Mouse (Mus musculus): Measurements from ENCODE around the gene Adsl. TPM values are rescaled to one million over a fixed set of nuclear protein-coding genes. Genes with fewer than 3 reads are reported as not detected.

Gene Adsl
- total RNA-seq, 2 experiments from 2014 or later, result 86.9 to 92.6 TPM

DNA sequence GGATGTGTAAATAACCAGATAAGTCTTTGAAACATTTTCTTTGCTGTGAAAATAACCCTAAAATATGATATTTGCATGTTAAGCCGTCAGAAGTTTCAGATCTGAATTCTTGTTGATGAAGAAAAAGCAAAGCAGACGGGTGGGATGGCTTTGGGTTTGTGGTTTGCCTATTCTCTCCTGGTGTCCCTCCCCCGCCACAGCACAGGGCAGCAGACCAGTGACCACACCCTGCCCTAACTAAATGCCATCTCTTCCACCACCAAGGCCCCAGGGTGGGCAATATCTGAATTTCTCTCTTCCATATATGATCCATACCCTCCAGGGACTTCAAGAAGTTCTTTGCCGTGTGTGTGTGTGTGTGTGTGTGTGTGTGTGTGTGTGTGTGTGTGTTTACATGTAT lies 9.7 kb upstream of the Adsl start:
- intact Hi-C loops (cut with DNase I), result no loop called here
- DNase-seq, result no peak

DNA sequence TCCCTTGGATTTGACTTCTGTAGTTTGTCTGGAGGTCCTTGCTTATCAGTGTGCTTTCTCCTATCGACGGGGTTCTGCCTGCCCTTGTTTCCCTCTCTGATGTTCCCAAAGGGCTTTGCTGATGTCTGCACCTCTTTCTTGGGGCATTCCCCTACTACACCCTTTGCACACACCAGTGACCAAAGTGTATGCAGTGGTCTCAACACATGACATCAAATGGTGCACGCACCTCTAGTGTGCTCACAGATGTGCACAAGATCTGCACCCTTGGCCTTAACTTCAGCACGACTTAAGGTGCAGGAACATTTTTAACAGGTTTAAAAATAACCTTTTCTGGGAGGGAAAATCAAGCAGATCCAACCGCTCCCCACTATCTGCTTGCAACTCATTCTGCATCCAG lies 8.9 kb upstream of the Adsl start:
- no peak for DNase-seq
- intact Hi-C loops (cut with DNase I), result no loop called here

DNA sequence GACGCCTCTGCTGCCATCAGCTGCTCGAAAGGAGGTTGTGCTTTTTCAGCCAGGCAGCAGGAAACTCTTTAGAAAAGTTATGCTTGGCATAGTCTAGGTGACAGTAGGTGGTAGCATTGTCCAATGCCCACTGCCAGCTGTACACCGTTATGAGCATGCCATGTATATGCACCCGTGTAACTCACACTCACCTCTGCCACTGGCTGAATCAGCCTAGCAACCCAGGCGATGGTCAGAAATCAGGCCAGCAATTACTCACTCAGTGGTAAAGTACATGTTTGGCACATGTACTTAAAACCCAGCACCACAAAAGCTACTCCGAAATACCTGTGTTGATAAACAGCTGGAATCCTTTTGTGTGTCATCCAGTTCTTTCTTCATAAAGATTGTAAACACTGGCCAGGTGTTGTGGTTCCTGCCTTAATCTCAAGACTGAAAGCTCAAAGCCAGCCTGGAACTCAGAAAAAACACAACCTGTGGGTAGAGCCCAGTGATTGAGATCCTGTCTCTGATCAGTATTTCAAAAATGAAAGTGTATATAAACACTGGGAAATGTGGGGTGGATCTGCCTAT lies 6.7 kb upstream of the Adsl start:
- no peak for DNase-seq
- intact Hi-C loops (cut with DNase I), result loop anchor here (10.0 kb wide), 1 partner anchor 677 kb away; the partner anchor contains the start of gene Rps19bp1

DNA sequence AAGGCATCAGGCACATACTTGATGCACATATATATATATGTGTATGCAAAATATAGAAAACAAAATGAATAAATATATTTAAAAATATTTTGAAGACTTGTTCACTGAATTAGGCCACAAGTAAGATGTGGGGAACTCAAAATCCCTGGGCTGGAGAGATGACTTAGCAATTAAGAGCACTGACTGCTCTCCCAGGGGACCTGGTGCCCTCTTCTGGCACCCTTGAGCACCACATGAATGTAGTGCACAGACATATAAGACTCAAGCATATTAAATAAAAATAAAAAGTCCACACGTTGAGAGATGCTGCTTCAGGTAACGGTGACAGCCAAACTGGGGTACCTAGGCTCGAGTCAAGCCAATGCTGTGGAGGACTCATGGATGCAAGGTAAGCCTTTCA lies 2.4 kb upstream of the Adsl start:
- no peak for DNase-seq
- intact Hi-C loops (cut with DNase I), result loop anchor here (5.0 to 10.0 kb wide), 2 partner anchors 239 to 681 kb away; partner anchors contain the start of gene Rps19bp1

DNA sequence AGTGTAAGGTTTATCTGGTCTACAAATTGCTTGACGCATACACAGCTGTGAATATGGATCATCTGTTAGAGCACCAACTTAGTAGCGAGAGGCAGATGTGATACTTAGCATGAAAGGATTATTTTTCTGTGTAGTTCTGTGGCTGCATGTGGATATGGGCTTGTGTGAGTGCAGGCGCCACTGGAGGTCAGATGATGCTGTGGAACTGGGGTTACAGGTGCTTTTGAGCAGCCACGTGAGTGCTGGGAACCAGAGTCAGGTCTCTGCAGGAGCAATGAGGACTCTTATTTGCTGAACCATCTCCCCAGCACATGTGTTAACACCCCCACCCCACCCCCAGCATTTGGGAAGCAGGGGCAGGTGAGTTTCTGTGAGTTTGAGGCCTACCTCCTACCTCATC lies 1.1 kb downstream of the Adsl start:
- intact Hi-C loops (cut with DNase I), result loop anchor here (5.0 to 10.0 kb wide), 2 partner anchors 242 to 685 kb away; partner anchors contain the start of gene Rps19bp1

DNA sequence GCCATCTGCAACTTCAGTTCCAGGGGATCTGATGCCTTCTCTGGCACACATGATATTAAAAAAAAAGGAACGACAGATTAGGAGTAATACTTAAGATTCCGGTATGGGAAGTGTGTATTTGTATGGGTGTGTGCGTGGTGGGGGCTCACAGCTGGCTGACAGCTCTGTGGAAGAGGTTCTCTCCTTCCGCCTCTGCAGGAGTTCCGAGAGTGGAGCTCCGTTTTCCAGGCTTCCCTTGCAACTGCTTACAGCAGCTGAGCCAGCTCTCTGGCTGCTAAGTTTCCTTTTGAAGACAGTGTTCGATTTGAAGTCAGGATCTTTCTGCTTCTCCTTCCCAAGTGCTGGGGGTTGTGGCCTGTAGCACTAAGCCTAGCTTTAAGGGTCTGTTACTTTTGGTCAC lies 1.8 kb downstream of the Adsl start:
- intact Hi-C loops (cut with DNase I), result no loop called here
- DNase-seq, result no peak

More for the DNA sequence above, 1.1 kb downstream of the Adsl start:
- DNase-seq, result no peak

DNA sequence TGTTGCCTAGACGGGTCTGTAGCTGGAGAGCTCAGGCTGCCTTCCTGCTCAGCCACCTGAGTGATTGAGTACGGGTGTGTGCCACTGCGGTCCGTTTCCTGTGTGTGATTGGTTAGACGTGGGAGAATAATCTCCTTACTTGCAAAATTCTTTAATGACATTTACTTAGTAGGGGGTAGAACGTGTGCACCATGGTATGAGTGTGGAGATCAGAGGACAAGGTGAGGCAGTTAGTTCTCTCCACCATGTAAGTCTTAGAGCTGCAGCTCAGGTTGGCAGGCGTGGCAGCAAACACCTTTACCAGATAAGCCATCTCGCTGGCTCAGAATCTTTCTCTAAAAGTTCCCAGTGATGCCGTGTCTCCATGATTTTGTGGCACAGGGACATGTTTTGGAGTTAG lies 5.7 kb downstream of the Adsl start:
- no peak for DNase-seq
- intact Hi-C loops (cut with DNase I), result no loop called here

DNA sequence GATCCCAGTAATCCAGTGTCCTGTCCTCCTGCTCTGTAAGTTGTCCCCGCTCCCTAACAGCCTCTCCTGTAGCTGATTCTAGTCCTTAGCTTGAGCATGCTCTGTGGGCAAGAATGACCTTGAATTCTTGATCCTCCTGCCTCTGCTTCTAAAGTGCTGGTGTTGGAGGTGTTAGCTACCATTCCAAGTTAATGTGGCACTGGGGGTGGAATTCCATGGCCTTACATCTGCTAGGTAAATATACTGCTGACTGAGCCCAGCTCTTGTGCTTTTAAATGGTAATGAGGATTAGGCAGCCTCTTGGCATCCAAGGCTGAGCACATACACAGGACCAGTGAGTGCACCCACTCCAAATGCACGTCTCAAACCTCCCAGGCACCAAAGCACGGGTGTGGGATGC lies 6.6 kb downstream of the Adsl start:
- intact Hi-C loops (cut with DNase I), result no loop called here
- no peak for DNase-seq

DNA sequence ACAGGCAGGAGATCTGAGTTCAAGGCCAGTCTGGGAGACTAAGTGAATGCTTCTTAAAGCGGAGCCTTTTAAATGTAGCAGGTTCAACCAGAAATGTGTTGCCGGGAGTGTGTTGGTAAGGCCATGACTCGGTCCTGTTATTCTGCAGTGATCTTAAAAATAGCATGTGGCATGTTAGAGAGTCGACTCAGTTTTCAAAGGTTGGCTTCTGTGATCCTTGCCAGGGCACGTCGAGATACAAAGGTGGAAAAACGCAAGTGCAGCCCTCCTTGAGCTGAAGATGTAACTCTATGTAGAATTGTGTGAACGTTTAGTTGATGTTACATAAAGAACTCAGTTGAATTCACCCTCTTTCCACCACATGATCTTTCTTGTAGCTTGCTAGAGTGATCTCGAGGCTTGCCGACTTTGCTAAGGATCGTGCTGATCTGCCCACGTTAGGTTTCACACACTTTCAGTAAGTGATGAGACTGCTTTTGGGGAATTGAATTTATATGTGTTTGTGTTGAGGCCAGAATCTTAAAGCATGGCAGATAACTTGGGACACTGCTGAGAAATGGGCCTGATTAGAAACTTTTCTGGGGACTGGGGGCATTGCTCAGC lies 7.6 kb downstream of the Adsl start:
- no peak for DNase-seq
- intact Hi-C loops (cut with DNase I), result no loop called here

DNA sequence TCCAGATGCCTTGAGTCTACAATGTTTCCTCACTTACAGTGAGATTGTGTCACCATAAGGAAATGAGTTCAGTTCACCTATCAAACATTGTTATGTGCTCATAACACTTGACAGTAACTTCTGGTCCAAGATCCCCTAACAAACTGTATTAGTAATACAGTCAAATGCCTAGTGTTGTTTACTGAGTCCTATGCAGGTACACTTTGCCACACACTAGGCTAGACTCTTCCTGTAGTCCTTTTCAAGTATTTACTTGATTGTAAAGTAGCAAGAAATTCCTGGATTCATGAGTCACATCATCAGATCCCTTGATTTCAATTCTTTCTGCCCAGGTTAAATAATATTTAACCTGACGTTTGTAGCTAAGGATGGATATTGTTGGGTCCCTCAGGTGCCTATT lies 21.1 kb downstream of the Adsl start:
- no peak for DNase-seq
- intact Hi-C loops (cut with DNase I), result no loop called here

DNA sequence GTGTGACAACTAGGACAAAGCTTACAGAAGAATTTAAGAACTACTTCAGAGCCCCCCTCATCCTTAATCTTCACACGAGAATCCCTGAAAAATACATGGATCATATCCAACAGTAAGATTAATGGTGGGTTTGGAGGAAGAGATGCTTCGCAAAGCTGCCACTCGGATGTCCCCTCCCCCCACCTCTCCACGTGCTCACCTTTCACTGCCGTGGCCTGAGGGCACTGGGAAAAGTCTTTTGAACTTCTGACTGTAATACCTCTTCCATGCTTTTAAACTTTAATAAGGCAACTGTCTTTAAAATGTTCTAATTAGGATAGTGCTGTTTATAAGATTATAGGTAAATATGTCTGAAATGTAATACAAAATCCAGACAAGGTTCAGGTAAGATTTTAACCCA lies 26.0 kb downstream of the Adsl start:
- intact Hi-C loops (cut with DNase I), result no loop called here
- no peak for DNase-seq

DNA sequence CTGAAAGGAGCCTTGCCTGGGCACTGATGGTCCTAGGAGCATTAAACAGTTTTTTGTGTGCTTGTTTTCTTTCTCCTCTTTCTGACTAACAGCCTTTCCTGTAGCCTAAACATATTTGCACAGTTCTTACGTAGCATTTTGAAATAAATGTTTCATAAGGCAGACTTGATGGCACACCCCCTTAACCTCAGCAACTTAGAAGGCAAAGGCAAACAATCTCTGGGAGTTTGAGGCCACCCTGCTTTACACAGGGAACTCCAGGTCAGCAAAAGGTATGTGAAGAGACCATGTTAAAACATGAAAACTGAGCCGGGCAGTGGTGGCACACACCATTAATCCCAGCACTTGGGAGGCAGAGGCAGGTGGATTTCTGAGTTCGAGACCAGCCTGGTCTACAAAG lies 27.4 kb downstream of the Adsl start:
- DNase-seq, result no peak
- intact Hi-C loops (cut with DNase I), result no loop called here

DNA sequence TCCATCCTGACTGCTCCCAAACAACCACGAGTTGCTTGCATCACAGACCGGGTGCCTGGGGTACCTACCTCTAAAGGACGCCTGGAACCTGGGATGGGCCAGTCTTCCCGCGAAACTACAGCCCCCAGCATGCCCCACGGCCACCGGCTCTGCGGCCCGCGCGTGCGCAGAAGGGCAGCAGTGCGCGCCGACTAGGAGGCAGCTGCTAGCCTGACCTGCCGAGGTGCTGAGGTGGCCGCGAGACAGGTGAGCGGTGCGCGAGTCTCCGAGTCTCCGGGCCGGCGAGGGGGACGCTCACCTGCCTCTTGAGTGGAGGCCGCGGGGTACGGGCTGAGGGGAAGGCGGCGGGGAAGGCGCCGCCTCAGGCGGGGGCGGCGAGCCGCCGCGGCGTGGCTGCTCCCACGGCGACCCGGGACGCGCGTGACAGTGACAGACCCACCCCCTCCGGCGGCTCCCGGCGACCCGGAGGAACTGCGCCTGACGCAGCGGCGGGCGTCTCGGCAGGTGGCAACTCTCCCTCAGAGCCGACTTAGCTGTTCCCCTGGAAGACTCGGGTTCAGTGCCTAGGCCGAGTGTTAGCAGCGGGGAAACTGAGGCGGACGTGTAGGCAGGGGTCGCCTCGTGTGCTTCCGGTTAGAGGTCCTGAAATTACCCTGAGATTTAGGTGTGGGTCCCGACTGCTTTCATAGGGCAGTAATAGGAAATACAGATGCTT lies 29.5 kb downstream of the Adsl start, which contains the start of gene Sgsm3:
TSS of gene Sgsm3 (plus strand) at position 146 of the 715 bp plus-strand sequence.
- intact Hi-C loops (cut with DNase I), result no loop called here
- DNase-seq, result peak; percentile 85 to 86

DNA sequence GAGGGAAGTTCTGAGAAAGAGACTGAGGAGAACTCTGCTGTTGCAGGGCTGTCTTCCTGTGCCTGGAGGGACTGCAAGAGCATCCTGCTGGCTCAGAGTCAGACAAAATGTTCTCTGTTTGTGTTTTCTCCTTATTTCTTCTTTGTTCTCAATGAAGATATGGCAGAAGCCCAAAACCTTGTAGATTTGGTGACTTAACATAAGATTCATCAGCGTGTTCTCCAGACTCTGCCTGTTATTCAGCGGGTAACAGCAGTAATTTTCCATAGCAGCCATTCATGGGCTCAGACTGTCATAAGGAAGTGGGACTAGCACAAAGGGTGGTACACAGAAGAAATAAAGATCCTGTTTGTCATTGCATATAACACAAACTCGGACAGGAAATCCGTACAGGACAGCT lies 31.3 kb downstream of the Adsl start:
- intact Hi-C loops (cut with DNase I), result no loop called here
- no peak for DNase-seq

DNA sequence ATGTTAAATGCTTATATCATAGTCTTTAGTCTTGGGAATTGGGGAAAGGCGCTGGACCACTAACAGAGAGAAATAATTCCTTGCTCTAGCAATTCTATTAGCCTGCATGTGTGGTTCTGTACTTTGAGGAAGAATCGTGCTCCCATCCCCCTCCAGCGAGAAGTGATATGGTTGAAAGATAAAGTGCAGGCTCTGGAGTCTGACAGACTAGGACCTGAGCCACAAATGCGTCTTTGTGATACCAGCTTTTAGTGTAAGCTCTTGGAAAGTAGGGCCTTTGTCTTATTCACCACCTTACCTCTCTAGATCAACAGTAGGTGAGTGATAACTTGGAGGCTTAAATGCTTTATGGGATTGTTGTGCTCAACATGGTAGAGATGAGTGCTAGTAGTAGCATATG lies 32.9 kb downstream of the Adsl start:
- intact Hi-C loops (cut with DNase I), result no loop called here

DNA sequence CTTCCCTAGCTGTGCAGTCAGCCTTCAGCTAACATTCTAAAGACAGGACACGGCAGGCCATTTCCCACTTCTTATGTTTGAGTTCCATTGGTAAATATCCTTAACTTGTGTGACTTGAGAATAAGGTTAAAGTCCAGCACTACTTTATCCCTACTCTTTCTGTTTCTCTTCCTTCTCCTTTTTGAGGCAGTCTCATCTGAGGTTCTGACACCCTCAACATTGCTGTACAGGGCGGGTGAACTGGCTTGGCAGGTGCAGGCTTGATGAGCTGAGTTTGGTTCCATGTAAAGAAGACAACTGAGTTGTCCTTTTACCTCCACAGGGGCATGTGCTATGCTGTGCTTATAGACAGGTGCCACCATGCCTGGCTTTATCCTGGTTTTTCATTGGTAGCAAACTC lies 35.0 kb downstream of the Adsl start:
- intact Hi-C loops (cut with DNase I), result no loop called here
- no peak for DNase-seq

More for the DNA sequence above, 32.9 kb downstream of the Adsl start:
- DNase-seq, result no peak

DNA sequence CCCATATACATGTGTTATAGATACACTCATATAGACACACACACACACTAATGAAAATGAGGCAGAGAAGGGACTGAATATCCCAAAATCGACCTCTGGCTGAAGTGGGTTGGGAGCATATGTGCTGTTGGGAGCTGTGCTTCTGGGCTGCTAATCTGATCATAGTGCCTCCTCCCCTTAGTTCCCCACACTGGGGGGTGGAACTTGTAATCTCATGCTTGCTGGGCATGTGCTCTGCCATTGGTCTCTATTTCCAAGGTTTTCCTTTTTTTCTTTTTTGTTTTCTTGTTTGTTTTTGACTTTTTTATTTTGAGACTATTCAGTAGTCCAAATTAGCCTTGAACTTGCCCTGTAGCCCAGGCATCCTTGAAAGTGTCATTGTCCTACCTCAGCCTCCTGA lies 40.0 kb downstream of the Adsl start:
- DNase-seq, result no peak
- intact Hi-C loops (cut with DNase I), result no loop called here

DNA sequence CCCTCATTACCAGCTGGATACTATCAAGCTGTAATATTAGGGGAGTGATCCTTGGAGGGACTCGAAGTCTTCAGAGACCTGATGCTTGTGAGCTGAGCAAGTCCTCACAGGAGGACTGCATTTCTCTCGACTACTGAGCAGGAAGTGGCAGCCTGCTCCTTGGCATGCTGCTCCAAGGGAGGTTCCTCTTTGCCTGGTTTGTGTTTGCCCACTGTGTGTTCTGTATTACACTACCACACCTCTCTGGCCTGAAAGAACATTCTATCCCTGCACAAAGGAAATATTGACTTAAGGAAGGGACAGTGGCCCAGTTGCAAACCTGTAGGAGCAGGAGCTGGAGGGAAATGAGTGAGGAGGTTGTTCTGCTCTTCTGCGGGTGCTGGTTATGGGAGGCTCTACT lies 41.4 kb downstream of the Adsl start:
- no peak for DNase-seq
- intact Hi-C loops (cut with DNase I), result no loop called here

DNA sequence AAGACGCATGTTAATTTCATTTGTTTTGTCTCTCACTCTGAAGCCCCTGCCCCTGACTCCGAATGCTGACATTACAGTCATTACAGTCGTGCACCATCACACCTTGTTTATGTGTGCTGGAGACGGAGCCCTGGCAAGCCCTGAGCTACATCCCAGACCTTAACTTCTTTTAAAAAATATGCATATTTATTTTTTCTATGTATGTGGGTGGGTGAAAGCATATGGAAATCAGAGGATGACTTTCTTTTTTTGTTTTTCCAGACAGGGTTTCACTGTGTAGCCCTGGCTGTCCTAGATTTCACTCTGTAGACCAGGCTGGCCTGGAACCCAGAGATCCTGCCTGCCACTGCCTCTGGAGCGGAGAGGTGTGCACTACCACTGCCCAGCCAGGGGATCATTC lies 46.7 kb downstream of the Adsl start:
- intact Hi-C loops (cut with DNase I), result no loop called here

DNA sequence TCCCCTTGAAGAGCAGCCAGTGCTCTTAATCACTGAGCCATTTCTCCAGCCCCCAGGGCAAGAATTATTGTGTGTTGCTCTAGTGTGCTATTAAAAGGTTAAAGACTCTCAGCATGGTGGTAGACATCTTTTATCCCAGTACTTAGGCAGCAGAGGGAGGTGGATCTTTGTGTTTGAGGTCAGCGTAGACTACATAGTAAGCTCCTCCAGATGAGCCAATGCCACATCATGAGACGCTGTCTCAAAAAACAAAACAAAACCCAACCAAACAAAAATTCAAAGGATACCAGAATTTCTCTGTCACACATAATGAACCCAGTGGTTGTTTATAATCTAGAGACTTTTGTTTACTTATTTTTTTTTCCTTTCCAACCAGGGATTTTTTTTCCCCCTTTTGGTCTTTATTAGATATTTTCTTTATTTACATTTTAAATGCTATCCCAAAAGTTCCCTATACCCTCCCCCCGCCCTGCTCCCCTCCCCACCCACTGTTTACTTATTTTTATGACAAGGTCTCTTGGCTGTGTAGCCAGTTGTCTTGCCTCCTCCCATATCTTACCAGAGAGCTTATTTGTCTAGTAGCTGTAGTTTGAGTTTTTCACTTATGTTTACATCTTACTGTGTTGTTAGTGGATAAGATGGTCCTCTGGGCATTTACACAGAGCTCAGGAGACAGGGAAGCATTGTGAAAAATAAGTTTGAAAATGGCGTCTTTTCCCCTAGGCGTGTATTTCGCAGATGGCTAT lies 48.0 kb downstream of the Adsl start:
- intact Hi-C loops (cut with DNase I), result no loop called here
- DNase-seq, result no peak

More for the DNA sequence above, 46.7 kb downstream of the Adsl start:
- no peak for DNase-seq

DNA sequence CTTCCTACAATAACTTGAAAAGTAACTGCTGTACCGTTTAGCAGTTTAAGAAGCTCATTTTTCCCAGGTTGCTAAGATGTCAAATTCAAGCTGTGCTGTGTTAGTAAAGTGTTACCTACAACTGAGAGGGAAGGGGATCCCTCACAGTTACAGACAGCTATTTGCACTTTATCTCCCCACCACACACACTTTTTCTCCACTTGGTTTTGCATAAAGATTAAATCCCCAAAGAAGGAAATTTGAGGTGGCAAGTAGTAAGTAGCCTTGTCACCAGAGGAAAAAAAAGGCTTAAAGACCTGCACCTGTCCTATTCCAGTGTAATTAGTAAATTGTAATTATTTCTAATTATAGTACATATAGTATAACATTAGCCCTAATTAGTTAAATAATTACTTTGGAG lies 48.8 kb downstream of the Adsl start:
- intact Hi-C loops (cut with DNase I), result no loop called here
- DNase-seq, result no peak

Data from heart, postnatal 36 days (tissue).